Mouse (Mus musculus): ENCODE results near the gene Hist1h2ad. TPM values are rescaled to one million over a fixed set of nuclear protein-coding genes. Genes with fewer than 3 reads are reported as not detected.

Gene Hist1h2ad
- polyA plus RNA-seq, 1 experiment from 2014 or later, result 2.6 TPM

GRCm38 (mm10) chr13:23576351-23576881, 2.2 kb downstream of the Hist1h2ad start:
- H3K36me3 ChIP-seq (replicated peaks; ENCODE audit: insufficient read depth, low read length), result no peaks in the 10 kb centered on the region
- no peak for TF ChIP-seq EP300 (IDR thresholded peaks at IDR 0.05; ENCODE audit: low read depth)
- no peak for TF ChIP-seq CTCF (IDR thresholded peaks at IDR 0.05; ENCODE audit: low read depth)
- 18% methylated on average over 7 of the region's 7 CpGs for WGBS (ENCODE audit: insufficient replicate concordance)
- H3K9me3 ChIP-seq (ENCODE audit: low read length), result no peaks in the 10 kb centered on the region
- DNase-seq, result no peak
- H3K9ac ChIP-seq (replicated peaks), result peak overlapping the region; percentile 82
- H3K4me1 ChIP-seq (ENCODE audit: insufficient read depth), result peaks cover 14% of the 10 kb centered on the region
- no peak for ATAC-seq
- peak overlapping the region; percentile 53 for H3K4me3 ChIP-seq (ENCODE audit: low read depth, low read length)
- H3K27ac ChIP-seq (ENCODE audit: low read depth), result peak overlapping the region; percentile 88
- peak overlapping the region; percentile 71 for H3K4me2 ChIP-seq (ENCODE audit: low read depth, low read length)
- no peaks in the 10 kb centered on the region for H3K27me3 ChIP-seq (ENCODE audit: insufficient read depth, low read length)

- Histone ChIP-seq H3K9me3 (ENCODE audit: low read length) (no peaks in the 10 kb centered on the region), H3K27me3 (ENCODE audit: insufficient read depth, low read length) (no peaks in the 10 kb centered on the region), H3K27ac (ENCODE audit: low read depth) (peak overlapping the region; percentile 88), H3K4me1 (ENCODE audit: insufficient read depth) (peaks cover 14% of the 10 kb centered on the region), H3K9ac (replicated peaks) (peak overlapping the region; percentile 82), H3K4me2 (ENCODE audit: low read depth, low read length) (peak overlapping the region; percentile 71), H3K4me3 (ENCODE audit: low read depth, low read length) (peak overlapping the region; percentile 53), H3K36me3 (replicated peaks; ENCODE audit: insufficient read depth, low read length) (no peaks in the 10 kb centered on the region)
- ATAC-seq (no peak), DNase-seq (no peak)
- WGBS (ENCODE audit: insufficient replicate concordance), result 37% methylated on average over 6 of the region's 6 CpGs
- TF ChIP-seq CTCF (IDR thresholded peaks at IDR 0.05; ENCODE audit: low read depth) (no peak), EP300 (IDR thresholded peaks at IDR 0.05; ENCODE audit: low read depth) (no peak)
Observed at GRCm38 (mm10) chr13:23576906-23577639, 2.9 kb downstream of the Hist1h2ad start.

GRCm38 (mm10) chr13:23577835-23578234, 3.7 kb downstream of the Hist1h2ad start:
- 89% methylated on average over 1 of the region's 1 CpGs for WGBS (ENCODE audit: insufficient replicate concordance)
- DNase-seq (no peak), ATAC-seq (no peak)
- no peaks in the 10 kb centered on the region for H3K9me3 ChIP-seq (ENCODE audit: low read length)
- H3K4me2 ChIP-seq (ENCODE audit: low read depth, low read length), result no peak overlapping the region
- H3K36me3 ChIP-seq (replicated peaks; ENCODE audit: insufficient read depth, low read length), result no peaks in the 10 kb centered on the region
- no peak overlapping the region for H3K27ac ChIP-seq (ENCODE audit: low read depth)
- TF ChIP-seq CTCF (IDR thresholded peaks at IDR 0.05; ENCODE audit: low read depth), result no peak
- TF ChIP-seq EP300 (IDR thresholded peaks at IDR 0.05; ENCODE audit: low read depth), result no peak
- H3K9ac ChIP-seq (replicated peaks), result no peak overlapping the region
- no peak overlapping the region for H3K4me3 ChIP-seq (ENCODE audit: low read depth, low read length)
- peaks cover 19% of the 10 kb centered on the region for H3K4me1 ChIP-seq (ENCODE audit: insufficient read depth)
- no peaks in the 10 kb centered on the region for H3K27me3 ChIP-seq (ENCODE audit: insufficient read depth, low read length)

- Histone ChIP-seq H3K27me3 (ENCODE audit: insufficient read depth, low read length) (no peaks in the 10 kb centered on the region), H3K27ac (ENCODE audit: low read depth) (peak within 1 kb of the TSS; percentile 99), H3K4me1 (ENCODE audit: insufficient read depth) (peaks cover 30% of the 10 kb centered on the region), H3K9ac (replicated peaks) (peak within 1 kb of the TSS; percentile 83), H3K4me2 (ENCODE audit: low read depth, low read length) (peak within 1 kb of the TSS; percentile 86), H3K9me3 (ENCODE audit: low read length) (no peaks in the 10 kb centered on the region), H3K36me3 (replicated peaks; ENCODE audit: insufficient read depth, low read length) (no peaks in the 10 kb centered on the region), H3K4me3 (ENCODE audit: low read depth, low read length) (peak within 1 kb of the TSS; percentile 59)
- WGBS (ENCODE audit: insufficient replicate concordance), result 2% methylated on average over 43 of the region's 43 CpGs
- TF ChIP-seq CTCF (IDR thresholded peaks at IDR 0.05; ENCODE audit: low read depth), result no peak
- peak; percentile 94 for TF ChIP-seq EP300 (IDR thresholded peaks at IDR 0.05; ENCODE audit: low read depth)
- DNase-seq (peak; percentile 94), ATAC-seq (peak; percentile 76)
Observed at GRCm38 (mm10) chr13:23581408-23582218, 7.4 kb downstream of the Hist1h2ad start, which contains the start of gene Hist1h4d. Gene Hist1h4d (plus strand): TSS chr13:23581598.

GRCm38 (mm10) chr13:23582219-23583056, 8.3 kb downstream of the Hist1h2ad start:
- no peak for ATAC-seq

More at GRCm38 (mm10) chr13:23582219-23583056, 8.3 kb downstream of the Hist1h2ad start:
- no peaks in the 10 kb centered on the region for H3K9me3 ChIP-seq (ENCODE audit: low read length)
- peak overlapping the region; percentile 83 for H3K9ac ChIP-seq (replicated peaks)
- 11% methylated on average over 6 of the region's 6 CpGs for WGBS (ENCODE audit: insufficient replicate concordance)
- H3K4me1 ChIP-seq (ENCODE audit: insufficient read depth), result peaks cover 24% of the 10 kb centered on the region
- H3K27me3 ChIP-seq (ENCODE audit: insufficient read depth, low read length), result no peaks in the 10 kb centered on the region
- peak; percentile 35 for DNase-seq
- TF ChIP-seq EP300 (IDR thresholded peaks at IDR 0.05; ENCODE audit: low read depth), result no peak
- no peak for TF ChIP-seq CTCF (IDR thresholded peaks at IDR 0.05; ENCODE audit: low read depth)
- no peaks in the 10 kb centered on the region for H3K36me3 ChIP-seq (replicated peaks; ENCODE audit: insufficient read depth, low read length)
- peak overlapping the region; percentile 86 for H3K4me2 ChIP-seq (ENCODE audit: low read depth, low read length)
- peak overlapping the region; percentile 99 for H3K27ac ChIP-seq (ENCODE audit: low read depth)
- peak overlapping the region; percentile 59 for H3K4me3 ChIP-seq (ENCODE audit: low read depth, low read length)
